Mouse (Mus musculus) lung, postnatal 0 days (tissue): ENCODE data around the gene Adprm. TPM values are rescaled to one million over a fixed set of nuclear protein-coding genes. Genes with fewer than 3 reads are reported as not detected.

Experiments
- ATAC-seq: fragments of 200-750 bp; cut with Nextera tagmentation; 2 replicates; pipeline ENCODE4 v1.8.0; 2017; ENCODE audit warnings: moderate library complexity
- DNase-seq: peaks from one replicate; pipeline ENCODE4 v3.0.0-alpha.2; 2016; ENCODE audit warnings: low spot score
- H3K27ac ChIP-seq: fragments of 300-500 bp; sonication (generic); 2 replicates; pipeline ENCODE4 v1.5.1; 2014; ENCODE audit warnings: antibody characterized with exemption, mild to moderate bottlenecking, low read length, mixed read lengths
- H3K27me3 ChIP-seq: fragments of 300-500 bp; sonication (generic); replicated peaks from 2 replicates; pipeline ENCODE4 v1.6.1; 2014; ENCODE audit warnings: low read length, mixed read lengths; ENCODE audit not compliant: insufficient read depth
- H3K36me3 ChIP-seq: fragments of 300-500 bp; sonication (generic); 2 replicates; pipeline ENCODE4 v1.6.1; 2014; ENCODE audit warnings: low read length, mixed read lengths; ENCODE audit not compliant: insufficient read depth
- H3K4me1 ChIP-seq: fragments of 300-500 bp; sonication (generic); 2 replicates; pipeline ENCODE4 v1.6.1; 2014; ENCODE audit warnings: antibody characterized with exemption, low read depth, low read length, mixed read lengths; ENCODE audit not compliant: insufficient read depth
- H3K4me2 ChIP-seq: fragments of 300-500 bp; sonication (generic); replicated peaks from 2 replicates; pipeline ENCODE4 v1.6.1; 2014; ENCODE audit warnings: low read depth, mild to moderate bottlenecking, low read length, moderate library complexity, mixed read lengths
- H3K4me3 ChIP-seq: fragments of 300-500 bp; sonication (generic); 2 replicates; pipeline ENCODE4 v1.5.1; 2014; ENCODE audit warnings: low read depth, low read length
- H3K9ac ChIP-seq: fragments of 300-500 bp; sonication (generic); replicated peaks from 2 replicates; pipeline ENCODE4 v1.6.1; 2014; ENCODE audit warnings: low read depth, mild to moderate bottlenecking
- H3K9me3 ChIP-seq: fragments of 300-500 bp; sonication (generic); 2 replicates; pipeline ENCODE4 v1.6.1; 2016; ENCODE audit warnings: low read length, mixed read lengths
- CTCF ChIP-seq: IDR thresholded peaks from 2 replicates; pipeline ENCODE4 v1.5.1; 2016; ENCODE audit warnings: antibody characterized with exemption, mild to moderate bottlenecking
- EP300 ChIP-seq: IDR thresholded peaks from 2 replicates; pipeline ENCODE4 v1.6.1; 2016; ENCODE audit warnings: antibody characterized with exemption, mild to moderate bottlenecking, control low read depth
- WGBS: fragments of 180-500 bp; shearing (Covaris S2); extraction: QIAGEN DNeasy Blood & Tissue Kit; methylation state at CpG from one replicate; pipeline ENCODE4 v1.1.7; 2014; 5-methylcytosine and 5-hydroxymethylcytosine counted together
- microRNA-seq: library from miRNA; unstranded; fragments of <30 nt; microRNA quantifications from one replicate; pipeline ENCODE4, GENCODE M21; 2016
- polyA plus RNA-seq: library from polyadenylated mRNA; unstranded; fragments of >200 nt; fragmentation: Nextera tagmentation; extraction: Ambion mirVana; gene quantifications from 2 replicates; pipeline ENCODE4 v1.2.1, GENCODE M21; 2015

Gene Adprm
- polyA plus RNA-seq, 1 experiment from 2014 or later, result 29.3 TPM

GRCm38 (mm10) chr11:66996446-66996845 is 55.9 kb downstream of the Adprm start:
- no peak for TF ChIP-seq CTCF
- TF ChIP-seq EP300, result no peak

GRCm38 (mm10) chr11:66993674-66994073 is 58.7 kb downstream of the Adprm start:
- Histone ChIP-seq H3K4me3 (no peak overlapping the region), H3K27ac (no peak overlapping the region), H3K27me3 (no peaks in the 10 kb centered on the region), H3K36me3 (no peaks in the 10 kb centered on the region), H3K4me1 (no peaks in the 10 kb centered on the region), H3K9ac (no peak overlapping the region), H3K9me3 (no peaks in the 10 kb centered on the region), H3K4me2 (no peak overlapping the region)
- TF ChIP-seq EP300, result no peak
- TF ChIP-seq CTCF, result no peak
- 12% methylated on average over 1 of the region's 1 CpGs for WGBS
- ATAC-seq (no peak), DNase-seq (no peak)

More at GRCm38 (mm10) chr11:66996446-66996845, 55.9 kb downstream of the Adprm start:
- no peak for DNase-seq
- no peaks in the 10 kb centered on the region for H3K9me3 ChIP-seq
- H3K36me3 ChIP-seq, result no peaks in the 10 kb centered on the region
- H3K9ac ChIP-seq, result no peak overlapping the region
- no peak overlapping the region for H3K4me3 ChIP-seq
- H3K27me3 ChIP-seq, result no peaks in the 10 kb centered on the region
- 0 out of 2 replicates have a peak, but pooled peaks cover 4% of the 10 kb centered on the region for H3K4me1 ChIP-seq
- WGBS, result 58% methylated on average over 4 of the region's 4 CpGs
- no peak for ATAC-seq
- H3K27ac ChIP-seq, result no peak overlapping the region
- no peak overlapping the region for H3K4me2 ChIP-seq

- DNase-seq (no peak), ATAC-seq (no peak)
- H3K9me3 ChIP-seq, result no peaks in the 10 kb centered on the region
- no peaks in the 10 kb centered on the region for H3K27me3 ChIP-seq
- WGBS, result 71% methylated on average over 2 of the region's 2 CpGs
- H3K9ac ChIP-seq, result no peak overlapping the region
- H3K27ac ChIP-seq, result no peak overlapping the region
- no peaks in the 10 kb centered on the region for H3K4me1 ChIP-seq
- TF ChIP-seq EP300 (no peak), CTCF (no peak)
- H3K4me3 ChIP-seq, result no peak overlapping the region
- H3K36me3 ChIP-seq, result no peaks in the 10 kb centered on the region
- H3K4me2 ChIP-seq, result no peak overlapping the region
Measured at GRCm38 (mm10) chr11:66992150-66992549, 60.2 kb downstream of the Adprm start.

Small RNAs within 50 kb of the gene (microRNA-seq; reads per million reads assigned to microRNA genes)
- gene Mir6923, result not detected

Other genes with a start within 250 kb of the Adprm start
- gene Pirt, start 140.6 kb downstream of the Adprm start, polyA plus RNA-seq, result 1.8 and 1.9 TPM in 2 replicates
- not detected in 2 replicates for gene Tmem238l, start 96.0 kb downstream of the Adprm start, polyA plus RNA-seq
- gene Tmem220, start 27.4 kb downstream of the Adprm start, polyA plus RNA-seq, result 3.5 and 5.4 TPM in 2 replicates
- gene Sco1, start 76 bp upstream of the Adprm start, polyA plus RNA-seq, result 9.3 and 9.7 TPM in 2 replicates
- gene Myh3, start 25.7 kb upstream of the Adprm start, polyA plus RNA-seq, result 0.07 and 0.12 TPM in 2 replicates
- gene Myh2, start 118.4 kb upstream of the Adprm start, polyA plus RNA-seq, result not detected in 2 replicates
- 0.02 TPM in 1 of 2 replicates, not detected in the other for gene Myh1, start 147.5 kb upstream of the Adprm start, polyA plus RNA-seq
- gene Myh4, start 185.4 kb upstream of the Adprm start, polyA plus RNA-seq, result not detected in 2 replicates
- gene Myh8, start 224.5 kb upstream of the Adprm start, polyA plus RNA-seq, result 0.18 and 0.29 TPM in 2 replicates